Mouse (Mus musculus) CH12.LX (cell line): ENCODE measurements around the gene Ext2. TPM values are rescaled to one million over a fixed set of nuclear protein-coding genes. Genes with fewer than 3 reads are reported as not detected.

Source experiments
- DNase-seq: peaks from one replicate; pipeline ENCODE4 v3.0.0-alpha.2; 2013; ENCODE audit errors: extremely low read depth
- H3K27ac ChIP-seq: 2 replicates; pipeline ENCODE4 v1.5.1; 2012; ENCODE audit warnings: low read depth, mild to moderate bottlenecking, control low read depth, moderate library complexity; ENCODE audit not compliant: insufficient read depth
- H3K27me3 ChIP-seq: replicated peaks from 2 replicates; pipeline ENCODE3; 2012; ENCODE audit warnings: inconsistent platforms
- H3K36me3 ChIP-seq, 2 experiments: replicated peaks in 1 of 2; 2 replicates each; pipeline versions ENCODE3 to v1.6.1; 2012; ENCODE audit warnings: inconsistent platforms in 1 of 2, low read length in 1 of 2, mild to moderate bottlenecking in 1 of 2, mixed read lengths in 1 of 2, moderate library complexity in 1 of 2; ENCODE audit not compliant: control insufficient read depth in 1 of 2, insufficient read depth in 1 of 2
- H3K4me1 ChIP-seq, 2 experiments: 2 replicates each; pipeline ENCODE4 v1.6.1; 2012; ENCODE audit warnings: inconsistent platforms in 1 of 2, moderate library complexity in 1 of 2; ENCODE audit not compliant: insufficient read depth in 2 of 2, control insufficient read depth in 1 of 2
- H3K4me2 ChIP-seq: 2 replicates; pipeline ENCODE4 v1.6.1; 2012; ENCODE audit warnings: low read depth, mild to moderate bottlenecking, control low read depth; ENCODE audit not compliant: poor library complexity, insufficient read depth, severe bottlenecking
- H3K4me3 ChIP-seq, 3 experiments: fragments of 150-350 bp in 1 of 3; sonication (generic) in 1 of 3; replicated peaks in 1 of 3; 2 replicates each; pipeline versions ENCODE3 to v1.5.1; 2011 to 2012; ENCODE audit warnings: low read depth in 2 of 3, low read length in 2 of 3, mild to moderate bottlenecking in 2 of 3, moderate library complexity in 2 of 3, control low read depth in 1 of 3, improper control_type of control experiment in 1 of 3, inconsistent platforms in 1 of 3, mixed read lengths in 1 of 3; ENCODE audit not compliant: poor library complexity in 1 of 3
- H3K79me2 ChIP-seq: replicated peaks from 2 replicates; pipeline ENCODE4 v1.6.1; 2012; ENCODE audit warnings: mild to moderate bottlenecking, moderate library complexity; ENCODE audit not compliant: control insufficient read depth, poor library complexity, insufficient read depth, severe bottlenecking; ENCODE audit errors: extremely low read depth
- H3K9ac ChIP-seq: 2 replicates; pipeline ENCODE4 v1.6.1; 2012; ENCODE audit warnings: low read depth, mild to moderate bottlenecking, control low read depth, moderate library complexity; ENCODE audit not compliant: insufficient read depth
- H3K9me3 ChIP-seq: replicated peaks from 2 replicates; pipeline ENCODE3; 2012; ENCODE audit warnings: low read length, inconsistent platforms, mixed read lengths
- CHD1 ChIP-seq: IDR thresholded peaks from 2 replicates; pipeline ENCODE4 v1.6.1; 2012; ENCODE audit warnings: low read depth, low read length, improper control_type of control experiment, inconsistent platforms
- CHD2 ChIP-seq: IDR thresholded peaks from 2 replicates; pipeline ENCODE4 v1.6.1; 2011; ENCODE audit warnings: low read length, improper control_type of control experiment
- CTCF ChIP-seq, 2 experiments: IDR thresholded peaks in 1 of 2; conservative IDR thresholded peaks in 1 of 2; 2 replicates each; pipeline ENCODE4 v1.5.1; 2011 to 2012; ENCODE audit warnings: low read depth in 2 of 2, low read length in 2 of 2, improper control_type of control experiment in 1 of 2, inconsistent platforms in 1 of 2, mild to moderate bottlenecking in 1 of 2, moderate library complexity in 1 of 2
- E2F4 ChIP-seq: IDR thresholded peaks from 2 replicates; pipeline ENCODE4 v1.6.1; 2011; ENCODE audit warnings: low read depth, low read length, improper control_type of control experiment; ENCODE audit not compliant: insufficient replicate concordance
- JUND ChIP-seq: conservative IDR thresholded peaks from 2 replicates; pipeline ENCODE4 v1.6.1; 2011; ENCODE audit warnings: low read depth, low read length, improper control_type of control experiment
- MAFK ChIP-seq: IDR thresholded peaks from 2 replicates; pipeline ENCODE4 v1.6.1; 2011; ENCODE audit warnings: low read length, improper control_type of control experiment; ENCODE audit not compliant: insufficient replicate concordance
- MAZ ChIP-seq: IDR thresholded peaks from 2 replicates; pipeline ENCODE4 v1.6.1; 2012; ENCODE audit warnings: low read depth, mild to moderate bottlenecking, inconsistent platforms, low read length, improper control_type of control experiment, moderate library complexity
- MEF2A ChIP-seq: IDR thresholded peaks from 2 replicates; pipeline ENCODE4 v1.6.1; 2014; ENCODE audit warnings: low read depth, mild to moderate bottlenecking, inconsistent platforms, low read length, improper control_type of control experiment, borderline replicate concordance
- MXI1 ChIP-seq: IDR thresholded peaks from 2 replicates; pipeline ENCODE4 v1.6.1; 2011; ENCODE audit warnings: mild to moderate bottlenecking, low read depth, low read length, improper control_type of control experiment
- PAX5 ChIP-seq: IDR thresholded peaks from 2 replicates; pipeline ENCODE4 v1.6.1; 2012; ENCODE audit warnings: low read length, inconsistent platforms, mixed read lengths
- RCOR1 ChIP-seq: conservative IDR thresholded peaks from 2 replicates; pipeline ENCODE4 v1.6.1; 2012; ENCODE audit warnings: low read depth, mild to moderate bottlenecking, inconsistent platforms, low read length, improper control_type of control experiment
- TBP ChIP-seq: conservative IDR thresholded peaks from 2 replicates; pipeline ENCODE4 v1.6.1; 2011; ENCODE audit warnings: low read depth, low read length, improper control_type of control experiment
- TCF12 ChIP-seq: IDR thresholded peaks from 2 replicates; pipeline ENCODE4 v1.6.1; 2014; ENCODE audit warnings: low read depth, mild to moderate bottlenecking, inconsistent platforms, low read length, improper control_type of control experiment
- dilution Hi-C: fragments of 300-500 bp; cut with MboI; formaldehyde crosslinking; loops from 2 replicates; pipeline ENCODE4 v1.14.3; 2020; ENCODE audit warnings: low sequenced_read_pairs; ENCODE audit not compliant: extremely low pct_unique_long_range_greater_than_20kb, extremely low pct_ligation_motif_present
- in situ Hi-C: fragments of 300-500 bp; cut with MboI; formaldehyde crosslinking; loops from 3 replicates; pipeline ENCODE4 v1.14.3; 2019; ENCODE audit warnings: low sequenced_read_pairs, low pct_ligation_motif_present, low pct_unique_long_range_greater_than_20kb, mixed read lengths
- polyA plus RNA-seq: library from polyadenylated mRNA; unstranded; fragments of >175 nt; gene quantifications from 2 replicates; pipeline ENCODE4 v1.2.1, GENCODE M21; 2012; ENCODE audit warnings: low read depth; ENCODE audit not compliant: insufficient read length
- total RNA-seq, 2 experiments: library from RNA; depleted of rRNA; stranded (reverse); fragments of 300-350 nt in 1 of 2; fragments of >200 nt in 1 of 2; gene quantifications; 2 replicates each; pipeline ENCODE4 v1.2.3; 2012 to 2014

Ext2 gene
- total and polyA plus RNA-seq, 3 experiments = 20.2 to 33.1 (median 26.9) TPM

DNA sequence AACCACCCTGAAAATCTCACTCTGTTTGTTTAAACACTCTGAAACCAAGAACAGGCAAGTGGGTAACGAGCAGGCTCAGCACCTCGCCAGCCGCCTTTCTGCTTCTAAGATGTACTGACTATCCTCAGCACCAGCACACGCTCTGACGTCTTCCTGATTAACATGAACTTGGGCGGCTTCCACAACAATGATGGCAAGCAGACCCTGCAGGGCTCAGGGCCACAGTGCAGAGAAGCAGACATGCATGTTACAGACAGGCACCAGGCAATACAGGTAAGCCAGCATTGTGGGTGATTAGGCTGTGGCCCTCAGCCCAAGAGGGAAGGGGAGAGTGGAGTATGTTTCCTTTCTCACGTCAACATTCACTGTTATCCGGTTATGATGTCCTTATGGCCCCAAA lies 14.9 kb downstream of the Ext2 start:
- dilution Hi-C loops = no loop called here
- TF ChIP-seq CHD2 (no peak), TBP (no peak), RCOR1 (no peak), TCF12 (no peak), MXI1 (no peak), MAZ (no peak), E2F4 (no peak), CHD1 (no peak), MEF2A (no peak), CTCF (conservative IDR thresholded peaks at IDR 0.05 in 1 of 2, IDR thresholded peaks at IDR 0.05 in 1 of 2; ENCODE audit: low read depth in 2 of 2, low read length in 2 of 2) (no peak), MAFK (no peak), PAX5 (no peak), JUND (no peak)
- TF ChIP-seq, all 38 proteins: peak for 0
- in situ Hi-C loops = loop anchor here (10.0 kb wide), 1 partner anchor 333 kb away; no protein-coding TSS in a partner anchor

DNA sequence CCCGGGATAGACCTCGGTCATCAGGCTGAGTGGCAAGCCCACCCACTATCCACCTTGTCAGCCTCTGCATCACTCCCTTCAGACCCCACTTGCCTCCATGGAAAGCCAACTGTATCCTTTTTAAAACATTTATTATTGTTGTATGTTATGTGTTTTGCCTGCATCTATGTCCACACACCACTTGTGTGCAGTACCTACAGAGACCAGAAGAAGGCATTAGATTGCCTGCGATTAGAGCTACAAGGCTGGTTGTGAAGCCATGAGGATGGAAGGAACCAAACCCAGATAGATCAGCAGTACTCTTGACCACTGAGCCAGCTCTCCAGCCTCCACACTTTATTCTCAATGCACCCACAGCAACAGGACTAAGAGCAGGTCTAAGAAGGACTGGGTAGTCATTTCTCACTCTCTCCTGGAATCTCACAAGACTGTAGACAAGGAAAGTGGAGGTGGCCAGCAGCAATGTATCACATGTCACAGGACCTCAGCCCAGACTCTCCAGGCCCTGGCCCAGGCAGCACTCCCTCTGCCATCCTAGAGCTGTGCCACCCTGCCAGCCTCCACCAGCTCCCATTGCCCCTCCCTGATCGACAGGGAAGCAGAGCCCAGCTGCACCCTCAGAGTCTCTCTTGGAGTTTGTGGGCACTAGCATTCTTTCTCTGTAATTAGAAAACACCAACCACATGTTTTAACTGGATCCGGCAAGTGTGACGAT lies 15.7 kb downstream of the Ext2 start:
- in situ Hi-C loops = loop anchor here (10.0 kb wide), 1 partner anchor 332 kb away; no protein-coding TSS in a partner anchor
- Histone ChIP-seq H3K4me3 (no peak overlapping the region), H3K79me2 (no peaks in the 10 kb centered on the region), H3K36me3 (peaks cover 48 to 79% of the 10 kb centered on the region in 2 experiments), H3K4me2 (no peak overlapping the region), H3K9me3 (no peaks in the 10 kb centered on the region), H3K9ac (no peak overlapping the region), H3K4me1 (peaks cover 10 to 56% of the 10 kb centered on the region in 2 experiments), H3K27ac (no peak overlapping the region), H3K27me3 (no peaks in the 10 kb centered on the region)
- peak in 1 of 2 experiments; percentile 33; a peak in 2 of 4 replicates for TF ChIP-seq CTCF (conservative IDR thresholded peaks at IDR 0.05 in 1 of 2, IDR thresholded peaks at IDR 0.05 in 1 of 2; ENCODE audit: low read depth in 2 of 2, low read length in 2 of 2)
- TF ChIP-seq TCF12 = no peak
- TF ChIP-seq JUND = no peak
- dilution Hi-C loops = no loop called here
- peak; percentile 20 for DNase-seq

More for the DNA sequence above, 14.9 kb downstream of the Ext2 start:
- no peak overlapping the region for H3K4me2 ChIP-seq
- peaks cover 50 to 80% of the 10 kb centered on the region in 2 experiments for H3K36me3 ChIP-seq
- H3K4me1 ChIP-seq = peaks cover 4 to 49% of the 10 kb centered on the region in 2 experiments; a peak in 3 of 4 replicates
- no peak for DNase-seq
- H3K27me3 ChIP-seq = no peaks in the 10 kb centered on the region
- H3K9me3 ChIP-seq = no peaks in the 10 kb centered on the region
- no peak overlapping the region for H3K9ac ChIP-seq
- no peaks in the 10 kb centered on the region for H3K79me2 ChIP-seq
- no peak overlapping the region for H3K27ac ChIP-seq
- no peak overlapping the region for H3K4me3 ChIP-seq
